Mouse (Mus musculus) layer of hippocampus, adult 9-11 months (tissue): ENCODE data around the gene Krt4.
A peak's percentile ranks its signal among the peaks of the same experiment; 100 is the strongest.

Source experiments
- DNase-seq: peaks from one replicate; pipeline ENCODE4 v3.0.0; 2022

The Krt4 gene

DNA sequence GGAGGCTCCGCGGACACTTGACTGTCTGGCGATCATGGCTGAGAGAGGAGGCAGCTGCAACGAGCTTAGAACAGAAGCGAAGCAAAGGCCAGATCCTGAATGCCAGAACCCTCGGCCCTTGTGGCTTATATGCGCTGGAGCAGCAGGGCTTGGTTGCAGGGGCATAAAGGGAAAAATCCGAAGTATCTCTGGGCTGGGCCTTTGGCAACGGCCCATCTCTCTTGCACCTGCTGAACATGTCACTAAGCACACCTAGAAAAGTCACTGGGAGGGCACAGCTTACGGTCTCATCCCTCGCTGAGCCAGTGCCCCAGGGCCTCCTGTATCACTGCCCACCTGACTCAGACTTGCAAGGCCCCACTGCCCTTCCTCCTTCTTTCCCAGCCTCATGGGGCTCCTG is at the start of gene Krt4:
Krt4 (minus strand) TSS at position 101 of the 400 bp plus-strand sequence.
- DNase-seq = no peak

DNA sequence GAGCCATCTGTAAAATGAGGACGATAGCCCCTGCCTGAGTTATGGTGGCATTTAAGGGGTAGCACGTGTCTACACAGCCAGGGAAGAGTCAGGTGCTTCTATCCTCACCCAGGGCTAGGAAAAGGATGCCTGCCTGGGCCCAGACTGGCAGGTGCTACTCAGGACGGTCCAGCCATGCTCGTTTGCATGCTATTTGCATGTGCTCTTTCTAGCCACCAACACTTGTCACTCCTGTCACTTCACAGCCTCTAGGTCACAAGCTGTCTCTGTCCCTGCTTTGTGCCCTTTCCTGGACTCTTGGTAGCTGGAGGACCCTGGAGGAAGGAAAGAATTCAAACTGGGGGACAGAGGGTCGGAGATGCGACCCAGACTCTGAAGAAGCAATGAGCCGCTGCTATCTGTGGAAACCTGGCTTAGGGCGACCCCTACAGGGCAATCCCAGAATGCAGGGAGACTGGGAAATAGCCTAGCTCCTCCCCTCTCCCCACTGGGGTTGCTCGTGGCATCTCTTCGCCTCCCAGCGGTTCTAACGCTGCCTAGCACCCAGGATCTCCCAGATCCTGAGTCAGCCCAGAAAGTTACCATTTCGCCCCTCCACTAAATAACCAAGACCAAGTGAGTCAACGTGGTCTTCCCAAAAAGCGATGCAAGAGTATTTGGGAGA is 49.0 kb upstream of the Krt4 start:
- DNase-seq = peak; percentile 92

DNA sequence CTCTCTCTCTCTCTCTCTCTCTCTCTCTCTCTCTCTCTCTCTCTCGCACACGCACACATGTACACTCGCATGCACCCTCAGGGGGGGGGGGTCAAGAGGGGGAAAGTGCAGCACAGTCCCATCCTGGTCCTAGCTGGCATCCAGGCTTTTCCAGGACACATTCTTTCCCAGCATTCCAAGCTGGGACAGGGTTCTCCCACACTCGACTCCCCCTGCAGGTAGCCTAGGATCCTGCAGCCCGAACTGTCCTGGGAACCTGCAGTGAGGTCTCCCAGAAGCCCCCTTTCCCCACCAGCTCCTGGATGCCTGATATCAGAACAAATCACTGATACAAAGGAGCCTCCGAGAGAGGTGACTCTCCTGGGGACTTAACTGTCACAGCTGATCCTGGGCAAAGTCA is 46.0 kb upstream of the Krt4 start:
- no peak for DNase-seq

DNA sequence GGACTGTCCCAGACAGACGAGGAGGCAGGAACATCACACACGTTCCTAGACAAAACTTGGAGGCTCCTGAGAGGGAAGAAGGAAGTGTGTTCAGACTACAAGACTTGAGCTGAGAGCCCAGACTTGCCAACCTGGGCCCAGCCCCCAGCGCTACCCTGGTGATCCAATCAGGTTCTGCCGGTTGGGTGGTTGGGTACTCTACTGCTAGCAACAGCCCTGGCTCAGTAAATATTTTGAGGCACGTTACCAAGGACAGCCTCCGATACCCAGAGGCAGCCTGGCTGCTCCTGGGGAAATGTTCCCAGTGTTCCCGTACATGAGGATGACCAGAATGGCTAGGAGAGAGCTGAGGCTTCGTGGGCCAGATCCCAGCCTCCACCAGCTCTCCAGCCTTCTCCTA is 42.3 kb upstream of the Krt4 start:
- no peak for DNase-seq

DNA sequence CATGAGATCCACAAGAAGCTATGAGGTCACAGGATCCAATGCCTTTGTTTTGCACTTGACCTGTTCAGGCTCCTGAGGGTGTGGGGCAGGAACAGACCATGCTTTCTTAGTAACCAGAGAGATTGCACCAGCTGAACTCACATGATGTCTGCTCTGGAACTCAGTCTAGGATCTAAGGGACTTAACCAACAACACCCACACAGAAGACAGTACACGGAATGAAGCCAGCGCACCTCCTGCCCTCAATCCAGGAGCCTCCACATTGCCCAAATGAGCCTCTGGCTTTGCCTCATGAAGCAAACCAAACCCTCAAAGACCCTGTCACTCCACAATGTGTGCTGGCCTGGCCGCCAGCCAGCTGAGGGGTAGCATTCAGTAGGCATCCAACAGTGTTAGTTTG is 34.4 kb upstream of the Krt4 start:
- DNase-seq = no peak

DNA sequence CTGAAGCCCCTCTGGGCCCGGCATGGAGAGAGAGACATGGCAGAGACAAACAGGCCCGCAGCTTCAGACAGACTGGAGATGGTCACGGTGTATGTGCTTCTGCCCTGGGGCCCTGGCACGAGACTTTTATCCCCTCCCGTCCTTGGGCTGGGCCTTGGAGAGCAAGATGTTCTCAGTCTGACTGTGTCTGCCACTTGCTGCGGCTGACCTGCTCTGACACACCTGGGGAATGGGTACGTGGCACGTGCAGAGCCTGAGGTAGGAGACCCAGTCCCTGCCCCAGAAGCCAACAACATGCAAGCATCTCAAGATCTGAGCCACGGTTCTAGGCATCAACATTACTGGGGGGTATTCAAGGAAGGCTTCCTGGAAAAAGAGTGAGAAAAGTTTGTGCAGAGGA is 29.7 kb upstream of the Krt4 start, which contains the start of gene Krt78:
Krt78 (minus strand) TSS at position 101 of the 400 bp plus-strand sequence.
- DNase-seq = no peak

DNA sequence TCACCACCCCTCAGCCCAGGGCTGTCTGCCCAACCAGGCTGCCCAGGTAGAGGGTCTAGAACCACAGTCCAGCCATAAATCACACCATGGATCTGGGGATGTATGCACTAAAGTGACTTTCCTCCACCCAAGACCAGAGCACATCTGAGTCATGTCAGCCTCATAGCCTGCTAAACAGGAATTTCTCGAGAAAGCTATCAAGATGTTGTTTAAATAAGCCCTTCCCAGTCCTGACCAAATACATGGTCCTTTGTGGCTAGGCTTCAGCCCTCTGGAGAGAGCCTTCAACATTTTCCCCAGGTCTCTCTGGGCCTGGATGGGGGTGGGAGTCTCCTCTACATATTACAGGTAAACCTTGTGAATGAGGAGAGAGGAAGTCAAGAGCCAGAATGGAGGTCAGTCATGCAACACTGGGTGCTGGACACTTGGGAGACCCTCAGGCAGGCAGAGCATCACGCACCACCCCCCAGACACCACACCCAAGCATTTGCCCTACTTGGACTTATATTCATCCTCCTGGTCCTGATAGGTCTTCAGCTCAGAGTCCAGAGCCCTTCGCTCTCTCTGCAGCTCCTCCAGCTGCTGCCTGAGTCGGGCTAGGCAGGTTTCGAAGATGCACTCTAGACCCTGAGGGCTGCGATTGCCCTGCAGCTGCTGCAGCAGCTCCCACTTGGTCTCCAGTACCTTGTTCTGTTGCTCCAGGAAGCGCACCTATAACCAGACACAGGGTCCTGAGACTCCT is 28.4 kb upstream of the Krt4 start:
- no peak for DNase-seq

DNA sequence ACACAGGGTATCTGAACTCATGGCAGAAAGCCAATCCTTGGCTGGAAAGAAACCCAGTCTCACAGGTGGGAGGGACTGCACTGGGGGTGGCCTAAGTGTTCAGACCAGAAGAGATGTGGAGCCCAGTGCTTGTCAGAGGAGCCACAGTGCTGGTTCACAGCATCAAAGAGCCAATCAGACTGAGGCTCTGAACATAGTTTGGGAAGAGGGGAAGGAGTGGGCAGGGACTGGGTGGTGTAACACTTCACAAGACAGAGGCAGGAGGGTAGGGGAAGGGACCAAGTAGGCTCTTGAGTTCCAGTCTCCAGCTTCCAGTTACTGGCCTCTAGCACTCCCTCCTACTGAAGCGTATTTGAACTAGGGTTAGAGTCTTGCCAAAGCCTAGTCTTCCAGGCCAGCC is 20.9 kb upstream of the Krt4 start:
- no peak for DNase-seq

DNA sequence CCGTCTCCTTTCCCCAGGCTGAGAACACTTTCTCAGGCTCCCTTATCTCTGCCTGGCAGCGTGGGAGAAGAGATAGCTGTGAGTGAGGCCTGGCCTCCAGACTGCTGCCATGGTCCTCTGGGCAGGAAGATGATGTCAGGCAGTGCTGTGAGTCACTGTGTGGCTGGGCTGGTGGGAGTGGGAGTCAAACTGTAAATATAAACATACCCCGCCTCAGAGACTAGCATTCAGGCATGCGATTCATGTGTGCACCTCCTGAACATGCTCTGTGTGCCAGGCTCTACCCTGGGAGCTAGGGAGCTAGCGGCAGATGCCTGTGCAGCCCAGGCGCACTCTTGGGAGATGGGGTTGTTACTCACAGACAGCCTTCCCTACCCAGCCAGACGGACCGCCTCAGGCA is 17.4 kb upstream of the Krt4 start:
- DNase-seq = peak; percentile 15

DNA sequence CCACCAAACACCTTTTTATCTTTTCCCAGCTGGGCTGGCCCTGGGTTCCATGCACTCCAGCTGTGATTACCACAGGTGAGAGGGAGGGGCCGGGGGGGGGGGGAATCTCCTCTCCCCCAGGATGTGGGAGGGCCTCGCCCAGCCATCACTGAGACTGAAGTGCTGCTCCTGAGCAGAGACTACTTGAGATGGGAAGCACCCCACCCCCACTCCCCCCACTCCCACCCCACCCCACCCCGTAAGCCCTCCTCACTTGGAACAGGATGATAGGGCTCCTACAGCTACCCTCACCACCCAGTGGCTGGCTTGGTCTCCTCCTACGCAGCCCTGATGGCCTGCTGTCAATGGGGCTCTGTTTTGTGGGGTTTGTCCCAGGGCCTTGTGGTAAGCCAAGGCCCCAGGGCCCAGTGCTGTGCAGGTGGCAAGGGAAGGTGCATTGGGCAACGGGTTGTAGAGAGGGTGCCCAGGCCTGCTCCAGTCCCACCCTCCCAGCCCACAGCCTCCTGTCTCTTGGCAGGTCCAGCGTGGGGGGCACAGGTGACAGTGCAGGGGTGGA is 15.8 kb upstream of the Krt4 start, which contains the start of gene Krt79:
Krt79 (minus strand) TSS at position 51 of the 556 bp plus-strand sequence.
- no peak for DNase-seq

DNA sequence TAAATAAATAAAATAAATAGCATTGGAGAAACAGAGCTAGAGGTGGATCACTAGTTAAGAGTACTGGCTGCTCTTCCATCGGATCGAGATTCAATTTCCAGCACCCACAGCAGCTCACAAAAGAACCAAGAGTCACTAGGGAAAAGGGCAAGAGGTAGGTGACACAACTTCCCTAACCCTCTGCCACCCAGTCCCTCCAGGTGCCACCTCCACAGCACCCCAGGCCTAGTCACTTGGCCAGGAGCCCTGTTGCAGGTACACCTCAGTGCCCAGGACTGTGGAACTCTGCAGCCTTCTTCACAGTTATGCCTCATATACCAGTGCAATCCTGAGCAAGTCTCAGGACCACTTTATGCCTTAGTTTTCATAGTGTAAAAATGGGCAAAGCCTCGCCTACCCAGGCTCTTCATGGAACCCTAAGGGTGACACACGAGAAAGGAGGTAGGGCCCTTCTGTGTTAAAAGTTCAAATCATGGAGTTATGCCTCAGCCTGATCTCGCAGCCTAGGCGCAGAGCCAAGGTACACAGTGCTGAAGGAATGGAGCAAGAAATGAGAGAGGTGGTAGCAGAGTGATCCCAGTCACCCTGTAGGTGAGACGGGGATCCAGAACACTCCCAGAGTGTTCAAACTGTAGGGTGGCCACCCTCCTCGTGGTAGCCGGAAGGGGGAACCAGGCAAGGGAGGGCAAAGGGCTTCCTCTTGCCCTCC is 14.2 kb upstream of the Krt4 start:
- no peak for DNase-seq

DNA sequence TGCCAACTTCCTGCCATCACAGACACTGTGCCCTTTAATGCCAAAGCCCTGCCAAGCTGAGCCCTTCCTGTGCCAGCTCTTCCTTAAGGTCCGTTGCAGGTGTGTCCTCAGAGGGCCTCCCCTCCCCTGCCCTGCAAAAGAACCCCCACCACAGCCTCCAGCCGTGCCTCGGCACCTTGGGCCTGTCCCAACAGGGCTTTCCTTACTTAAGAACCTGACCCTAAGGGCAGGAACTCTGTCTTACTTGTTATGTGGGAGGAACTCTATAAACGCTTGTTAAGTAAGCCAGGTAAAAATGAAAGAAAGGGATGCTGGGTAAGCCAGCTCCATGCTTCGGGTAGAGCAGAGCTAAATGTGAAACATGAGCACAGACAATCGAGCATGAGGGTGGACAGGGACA is 8.5 kb upstream of the Krt4 start:
- no peak for DNase-seq

DNA sequence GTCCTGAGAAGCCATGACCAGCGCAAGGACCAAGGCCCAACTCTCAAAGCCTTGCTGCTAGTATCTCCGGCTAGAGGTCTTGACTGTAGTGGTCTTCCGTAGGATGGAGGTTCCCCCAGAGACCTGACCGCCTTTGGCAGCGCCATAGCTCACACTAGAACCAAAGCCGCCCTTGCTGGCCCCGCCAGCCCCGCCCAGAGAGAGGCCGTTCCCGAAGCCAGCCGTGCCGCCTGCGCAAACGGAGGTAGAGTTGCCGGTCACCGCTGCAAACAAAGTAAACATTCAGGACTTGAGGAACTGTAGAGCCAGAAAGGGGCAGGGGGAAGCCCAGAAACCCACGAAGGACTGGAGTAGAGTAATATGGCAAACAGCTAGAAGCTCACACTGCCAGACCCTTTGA is 5.1 kb upstream of the Krt4 start:
- DNase-seq = no peak

DNA sequence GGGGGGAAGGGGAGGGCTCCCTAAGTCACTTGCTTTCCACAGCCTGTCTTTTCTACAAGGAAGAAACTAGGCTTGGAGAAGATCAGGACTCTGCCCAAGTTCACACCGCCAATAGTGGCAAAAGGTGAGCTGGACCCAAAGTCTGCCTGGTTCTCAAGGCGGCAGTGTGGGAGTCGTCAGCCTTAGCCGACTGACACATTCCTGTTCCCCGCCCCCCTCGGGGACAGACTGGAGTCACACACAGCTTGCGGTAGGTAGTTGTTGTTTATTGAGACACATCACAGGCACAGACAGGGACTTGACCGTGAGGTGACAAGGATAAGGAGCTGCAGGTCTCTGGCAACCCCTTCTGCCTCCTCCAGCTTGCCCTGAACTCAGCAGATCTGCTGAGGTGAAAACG is 4.6 kb upstream of the Krt4 start:
- DNase-seq = no peak

DNA sequence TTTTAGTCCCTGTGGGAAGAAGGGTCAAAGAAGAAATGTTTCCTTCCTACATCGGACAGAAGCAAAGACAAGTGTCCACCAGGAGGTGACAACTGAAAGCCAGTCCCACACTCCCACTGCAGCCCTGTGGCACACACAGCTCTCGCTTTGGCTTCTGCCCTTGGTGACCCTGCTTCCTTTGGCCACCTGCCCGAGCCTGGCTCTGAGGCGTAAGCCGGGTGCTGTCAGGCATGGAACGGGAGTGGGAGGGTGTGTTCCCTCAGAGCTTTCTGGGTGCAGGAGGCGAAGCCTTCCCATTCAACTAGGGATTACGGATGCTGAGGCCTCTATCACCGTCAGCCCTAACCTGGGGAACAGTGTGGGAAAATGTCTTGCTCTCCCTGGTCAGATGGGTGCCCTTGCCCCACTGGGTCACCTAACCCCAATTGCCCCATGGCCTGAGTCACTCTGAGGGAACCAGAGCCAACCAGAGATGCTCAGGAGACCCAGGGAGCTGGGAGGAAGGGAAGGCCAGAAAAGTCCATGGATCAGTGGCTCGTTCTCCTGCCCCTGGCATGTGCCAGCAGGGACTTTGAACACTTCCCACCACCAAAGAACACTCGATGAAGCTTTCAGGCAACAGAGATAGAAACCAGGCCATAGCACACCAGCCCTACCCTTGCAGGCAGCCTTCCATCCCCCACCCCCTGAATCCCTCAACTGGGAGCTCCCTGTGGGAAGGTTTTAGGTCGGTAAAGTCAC is 3.0 kb upstream of the Krt4 start:
- DNase-seq = no peak

DNA sequence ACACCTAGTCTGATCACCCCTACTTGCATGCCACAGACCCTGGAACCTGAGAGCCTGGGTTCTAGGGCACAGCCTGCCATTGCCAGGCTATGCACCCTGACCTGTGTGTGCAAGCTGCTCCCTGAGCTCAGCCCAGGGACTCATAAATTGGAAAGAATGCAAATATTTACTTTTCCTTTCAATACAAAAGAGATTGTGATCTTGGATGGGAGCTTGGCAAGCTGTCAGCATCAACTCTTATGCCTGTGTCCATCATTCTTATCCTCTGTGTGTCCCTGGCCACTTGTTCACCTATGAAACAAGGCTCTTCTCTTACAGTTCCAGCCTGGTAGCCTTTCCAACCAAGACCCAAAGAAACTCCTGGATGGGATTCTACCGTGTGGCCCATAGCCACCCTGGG is 506 bp upstream of the Krt4 start:
- no peak for DNase-seq

DNA sequence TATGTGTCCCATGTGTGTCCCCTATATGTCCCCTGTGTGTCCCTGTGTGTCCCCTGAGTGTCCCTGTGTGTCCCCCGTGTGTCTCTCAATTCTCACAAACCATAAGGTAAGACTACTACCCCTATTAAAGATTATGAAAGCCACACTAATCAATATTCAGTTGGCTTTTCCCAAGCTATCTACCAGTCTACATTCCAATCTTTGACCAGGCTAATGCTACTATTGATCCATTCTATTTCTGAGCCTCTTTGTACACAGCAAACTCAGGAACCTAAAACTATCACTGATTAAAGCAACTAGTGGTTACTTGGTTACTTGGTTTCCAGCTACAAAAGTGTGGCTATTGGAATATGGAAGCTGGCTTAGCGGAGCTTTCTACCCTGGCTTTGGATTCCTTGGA is 2.2 kb downstream of the Krt4 start:
- no peak for DNase-seq

DNA sequence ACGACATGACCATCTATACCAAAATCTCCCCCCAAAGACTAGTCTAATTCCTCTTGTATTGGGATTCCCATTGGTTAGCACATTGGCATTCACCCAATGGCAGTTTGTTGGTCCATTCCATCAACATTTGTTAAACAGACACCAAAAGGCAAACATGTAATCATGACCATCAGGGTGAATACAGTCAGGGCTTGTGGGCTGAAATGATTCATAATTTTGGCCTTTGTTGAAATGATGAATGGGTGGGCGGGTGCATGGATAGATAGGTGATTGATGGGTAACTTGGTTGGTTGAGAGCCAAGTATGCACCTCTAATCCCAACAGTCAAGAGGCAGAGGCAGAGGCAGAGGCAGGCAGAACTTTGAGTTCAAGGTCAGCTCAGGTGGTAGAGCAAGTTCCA is 8.5 kb downstream of the Krt4 start:
- DNase-seq = no peak

DNA sequence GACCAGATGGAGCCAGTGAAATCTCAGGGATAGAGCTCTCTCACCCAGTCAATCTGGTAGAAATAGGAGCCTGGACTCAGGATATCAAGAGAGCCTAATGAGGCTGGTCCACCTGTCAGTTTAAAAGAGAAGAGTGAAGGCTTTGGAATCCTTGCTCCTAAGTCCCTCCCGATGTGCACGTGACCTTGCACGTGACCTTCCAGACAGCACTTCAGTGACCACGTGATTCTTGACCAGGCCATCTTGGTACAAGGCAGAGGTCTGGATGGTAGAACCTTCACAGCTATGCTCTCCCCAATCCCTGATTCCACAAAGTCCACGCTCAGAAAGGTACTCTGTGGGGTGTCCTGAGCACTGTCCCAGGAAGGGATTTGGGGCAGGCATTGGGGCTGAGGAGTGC is 19.7 kb downstream of the Krt4 start:
- no peak for DNase-seq

DNA sequence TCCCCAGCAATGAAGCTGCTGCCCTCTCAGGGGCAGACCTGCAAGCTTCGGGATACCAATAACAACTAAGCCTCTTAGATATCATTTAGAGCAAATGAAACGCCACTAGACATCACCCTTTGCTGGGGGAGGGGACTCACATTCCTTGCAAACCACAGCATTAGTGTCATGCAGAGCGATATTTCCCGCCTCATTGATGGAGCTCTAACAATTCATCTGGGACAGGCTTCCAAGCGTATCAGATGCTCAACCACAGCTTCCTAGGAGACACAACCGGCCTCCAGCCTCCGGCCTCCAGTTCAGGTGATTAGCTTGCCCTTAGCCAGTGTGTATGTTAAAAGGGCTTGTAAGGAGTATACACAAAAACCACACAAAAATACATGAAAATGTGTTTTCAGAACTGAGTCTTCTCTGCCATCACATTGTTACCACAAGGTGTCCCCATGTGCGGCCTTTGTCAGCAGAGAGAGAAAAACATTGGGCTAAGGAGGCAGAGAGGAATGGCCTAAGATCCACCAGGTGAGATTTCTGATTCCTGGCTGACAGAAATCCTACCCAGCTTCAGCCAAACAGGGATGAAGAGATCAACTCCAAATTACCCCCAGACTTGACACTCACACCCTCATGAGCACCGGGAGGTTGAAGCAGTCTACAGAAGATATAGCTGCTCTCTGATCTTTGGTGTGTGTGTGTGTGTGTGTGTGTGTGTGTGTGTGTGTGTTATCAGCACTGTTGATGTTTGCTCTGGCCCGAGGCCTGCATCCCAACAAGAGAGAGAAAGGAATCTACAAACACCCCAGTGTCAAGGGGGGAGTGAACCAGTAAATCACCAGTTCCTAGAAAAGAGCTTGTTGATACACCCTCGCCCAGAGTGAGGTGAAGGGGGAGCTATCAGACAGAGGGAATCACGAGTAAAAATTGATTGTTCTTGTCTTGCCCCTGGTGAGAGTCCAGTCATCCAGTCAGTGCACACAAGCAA is 22.1 kb downstream of the Krt4 start:
- no peak for DNase-seq

DNA sequence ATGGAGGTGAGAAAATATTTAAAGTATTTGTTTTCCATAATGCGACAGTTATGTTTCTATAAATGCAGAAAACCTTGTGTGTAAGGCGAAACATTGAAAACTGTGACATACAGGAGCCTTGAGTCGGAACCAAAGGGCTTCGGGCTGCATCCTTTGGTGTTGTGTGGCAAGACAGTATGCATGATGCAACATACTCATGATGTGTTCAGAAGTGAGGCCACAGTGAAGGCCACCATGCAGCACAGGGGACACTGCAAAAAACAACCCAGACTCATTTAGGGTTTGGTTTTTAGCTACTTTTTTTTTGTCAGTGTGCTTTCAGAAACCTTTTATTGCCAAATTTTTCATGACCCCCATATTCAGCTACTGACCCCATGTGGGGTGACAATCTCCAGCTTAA is 29.3 kb downstream of the Krt4 start:
- DNase-seq = no peak

DNA sequence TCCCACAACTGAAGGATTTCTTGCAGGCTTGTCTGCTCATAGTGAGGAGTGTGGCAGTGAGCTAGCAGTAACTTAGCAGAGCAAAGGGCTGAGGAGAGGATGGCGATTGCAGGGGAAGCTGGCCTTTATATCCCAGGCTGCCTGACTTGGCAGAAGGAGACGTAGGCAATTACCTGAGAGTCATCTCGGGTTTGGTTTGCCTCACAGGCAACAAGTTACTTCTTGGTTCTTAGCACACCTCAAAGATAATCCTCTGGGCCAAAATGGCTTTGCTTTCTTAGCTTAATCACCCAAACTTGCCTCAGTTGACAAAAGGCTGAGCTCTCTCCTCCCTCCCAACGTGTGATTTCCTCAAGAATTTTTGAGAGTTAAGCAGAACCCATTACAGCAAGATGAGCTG is 31.7 kb downstream of the Krt4 start, which contains the start of gene Krt76:
Krt76 (minus strand) TSS at position 101 of the 400 bp plus-strand sequence.
- DNase-seq = no peak
